Mouse (Mus musculus) embryonic stem cell, embryonic (primary cell): ENCODE measurements at regions not wholly inside any gene's neighbourhood (a gene's known extent, or its start where the extent isn't known, plus 50 kb on each side); places are given as distances from the start of the nearest gene placed in this dataset.

ENCODE experiments used
- CTCF ChIA-PET, 4 experiments: fragments of 300-600 bp in 2 of 4; fragments of 350-600 bp in 2 of 4; sonication (Branson Sonifier 250); formaldehyde crosslinking; loops; one replicate each; lab custom pipeline; 2022; ENCODE audit warnings: inconsistent platforms in 2 of 4; lab: Charles Lee
- POLR2A ChIA-PET, 4 experiments: fragments of 300-600 bp in 2 of 4; fragments of 350-600 bp in 2 of 4; sonication (Branson Sonifier 250); formaldehyde crosslinking; loops; one replicate each; lab custom pipeline; 2022; ENCODE audit warnings: antibody characterized with exemption in 4 of 4, inconsistent platforms in 1 of 4; lab: Charles Lee

GRCm38 (mm10) chr15:6209301-6209700, 90.3 kb upstream of the Dab2 start:
- POLR2A ChIA-PET, result no interaction called here

DNA sequence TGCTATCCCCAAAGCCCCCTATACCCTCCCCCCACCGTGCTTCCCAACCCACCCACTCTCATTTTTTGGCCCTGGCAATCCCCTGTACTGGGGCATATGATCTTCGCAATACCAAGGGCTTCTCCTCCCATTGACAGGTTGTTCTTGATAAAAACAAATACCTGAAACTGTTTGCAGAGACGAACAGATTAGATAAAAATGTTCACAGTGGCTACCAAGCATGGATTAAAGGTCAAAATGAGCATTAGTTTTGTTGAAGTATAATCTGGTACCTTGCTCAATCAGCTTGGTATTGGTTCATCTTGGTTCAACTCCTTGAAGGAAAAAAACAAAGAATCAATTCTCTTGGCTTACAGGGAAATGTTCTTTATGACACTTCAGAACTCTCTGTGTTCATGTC, 81.5 kb upstream of the Dab2 start:
- POLR2A ChIA-PET, result no interaction called here
- CTCF ChIA-PET, result interaction anchor here in 1 of 4 experiments (0.6 kb wide), 1 partner anchor 918 kb away, joined by 4 read pairs; no protein-coding TSS in a partner anchor

More at GRCm38 (mm10) chr15:6209301-6209700, 90.3 kb upstream of the Dab2 start:
- CTCF ChIA-PET, result interaction anchor here in 3 of 4 experiments (0.7 to 1.7 kb wide), 22 partner anchors 11 to 1124 kb away, joined by 3 to 9 read pairs (median 3); partner anchors contain the start of gene Ptger4 (in 1 of the 3)

- POLR2A ChIA-PET, result no interaction called here
- CTCF ChIA-PET, result interaction anchor here in 1 of 4 experiments (1.1 kb wide), 1 partner anchor 13 kb away, joined by 4 read pairs; no protein-coding TSS in a partner anchor
Measured at GRCm38 (mm10) chr15:6225227-6225626, 74.4 kb upstream of the Dab2 start.

GRCm38 (mm10) chr15:6230618-6231017, 69.0 kb upstream of the Dab2 start:
- ChIA-PET POLR2A (no interaction called here), CTCF (interaction anchor here in 1 of 4 experiments (1.2 kb wide), 1 partner anchor 8 kb away, joined by 3 read pairs; no protein-coding TSS in a partner anchor)

DNA sequence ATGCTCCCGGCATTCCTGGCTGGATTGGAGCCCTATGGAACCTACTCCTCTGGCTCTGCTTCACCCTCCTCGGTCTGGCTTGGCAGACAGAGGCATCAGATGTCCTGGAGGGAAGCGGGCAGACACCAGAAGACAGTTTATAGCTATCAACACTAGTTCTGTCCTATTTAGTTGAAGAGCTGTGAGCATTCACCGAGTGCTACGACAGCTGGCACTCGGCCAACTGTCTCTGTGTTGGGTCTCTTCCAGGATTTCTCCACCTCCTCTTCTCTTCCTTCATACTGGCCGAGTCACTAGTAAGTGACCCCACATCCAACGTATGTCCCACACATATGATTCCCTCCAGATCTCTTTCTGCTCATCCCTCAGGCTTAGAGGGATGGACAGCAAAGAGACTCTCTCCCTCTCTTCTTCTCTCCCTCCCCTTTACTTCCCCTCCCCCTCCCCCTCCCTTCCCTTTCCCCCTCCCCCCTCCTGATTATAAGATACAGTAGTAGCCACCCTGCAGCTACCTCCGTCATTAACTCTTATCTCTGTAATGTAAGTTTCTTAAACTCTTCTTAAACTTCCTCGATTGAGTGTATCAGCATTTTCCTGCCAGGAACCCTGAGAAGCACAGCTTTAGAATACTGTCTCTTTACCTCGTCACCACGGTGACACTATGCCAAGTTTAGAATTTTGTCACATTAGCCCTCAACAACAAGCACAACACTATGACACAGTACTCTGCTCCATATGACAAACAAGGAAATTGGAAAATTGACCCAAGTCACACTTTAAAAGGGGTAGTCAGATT, 68.1 kb upstream of the Dab2 start:
- ChIA-PET CTCF (no interaction called here), POLR2A (interaction anchor here in 1 of 4 experiments (0.6 kb wide), 1 partner anchor 235 kb away, joined by 3 read pairs; no protein-coding TSS in a partner anchor)

DNA sequence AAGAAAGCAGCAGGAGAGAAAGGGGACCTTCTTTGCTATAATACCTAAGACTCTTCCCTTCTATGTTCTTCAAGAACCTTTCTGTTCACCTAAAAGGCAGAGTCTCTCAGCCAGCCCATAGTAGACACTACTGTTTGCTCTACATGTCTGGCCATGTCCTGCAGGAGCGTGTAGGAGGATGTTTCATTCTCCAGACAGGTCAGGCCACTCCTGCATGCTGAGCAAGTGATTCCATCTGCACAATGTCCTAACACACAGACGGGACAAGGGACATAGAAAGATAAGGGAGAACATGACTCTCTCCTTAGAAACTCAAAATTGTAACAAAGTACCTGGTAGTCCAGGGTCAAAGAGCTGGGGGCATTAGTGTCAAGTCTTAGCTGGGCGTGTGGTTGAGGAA, 66.0 kb upstream of the Dab2 start:
- ChIA-PET CTCF (no interaction called here), POLR2A (no interaction called here)

GRCm38 (mm10) chr15:6236583-6236982, 63.0 kb upstream of the Dab2 start:
- CTCF ChIA-PET, result interaction anchor here in 1 of 4 experiments (0.7 to 2.2 kb wide), 2 partner anchors 15 to 27 kb away, joined by 5 to 7 read pairs; no protein-coding TSS in a partner anchor
- POLR2A ChIA-PET, result interaction anchor here in 1 of 4 experiments (0.7 kb wide), 1 partner anchor 141 kb away, joined by 4 read pairs; no protein-coding TSS in a partner anchor

DNA sequence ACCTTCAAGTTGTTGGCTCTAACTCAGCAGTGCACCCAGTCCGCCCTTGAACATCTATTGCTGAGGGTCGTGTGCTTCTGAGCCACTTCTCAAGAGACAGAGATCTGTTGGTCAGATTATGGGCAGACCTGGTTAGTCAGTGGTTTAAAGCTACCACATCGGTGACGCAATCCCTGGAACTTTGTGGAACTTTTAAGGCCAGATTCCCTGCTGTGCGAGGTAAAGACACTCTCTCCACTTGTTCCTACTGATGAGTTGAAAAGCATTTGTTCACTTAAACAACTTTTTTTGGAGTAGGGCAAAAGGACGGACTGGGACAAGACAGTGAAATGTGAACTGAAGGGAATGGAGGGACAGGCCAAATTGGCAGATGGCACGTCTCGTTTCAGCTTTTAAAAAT, 61.9 kb upstream of the Dab2 start:
- POLR2A ChIA-PET, result no interaction called here
- CTCF ChIA-PET, result interaction anchor here (0.5 to 1.9 kb wide), 17 partner anchors 8 to 989 kb away, joined by 3 to 12 read pairs (median 3); no protein-coding TSS in a partner anchor

- POLR2A ChIA-PET, result no interaction called here
- CTCF ChIA-PET, result interaction anchor here (0.5 to 1.9 kb wide), 21 partner anchors 8 to 996 kb away, joined by 3 to 12 read pairs (median 3); no protein-coding TSS in a partner anchor
Measured at GRCm38 (mm10) chr15:6238133-6238532, 61.5 kb upstream of the Dab2 start.

DNA sequence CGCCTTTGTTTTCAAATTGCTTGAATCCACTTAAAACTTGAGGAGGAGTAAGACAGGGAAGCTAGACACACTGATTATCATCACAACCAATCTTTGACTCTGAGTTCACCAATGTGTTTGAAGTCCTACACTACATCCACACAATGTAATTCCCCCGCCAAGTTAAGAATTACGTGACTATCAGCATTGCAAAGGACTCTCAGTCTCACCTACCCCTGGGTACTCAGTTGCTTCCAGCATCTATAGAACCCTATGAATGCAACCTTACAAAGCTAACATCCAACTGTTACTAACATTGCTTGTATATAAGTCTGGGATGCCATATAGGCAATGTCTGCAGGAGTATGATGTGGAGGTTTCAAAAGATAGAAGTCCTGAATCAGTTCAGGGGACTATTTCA, 60.8 kb upstream of the Dab2 start:
- ChIA-PET CTCF (interaction anchor here (0.5 to 1.9 kb wide), 12 partner anchors 9 to 999 kb away, joined by 3 to 12 read pairs (median 3); no protein-coding TSS in a partner anchor), POLR2A (no interaction called here)

- ChIA-PET CTCF (no interaction called here), POLR2A (no interaction called here)
Measured at GRCm38 (mm10) chr15:6242132-6242531, 57.5 kb upstream of the Dab2 start.

- CTCF ChIA-PET, result no interaction called here
- POLR2A ChIA-PET, result interaction anchor here in 1 of 4 experiments (0.6 kb wide), 1 partner anchor 384 kb away, joined by 3 read pairs; no protein-coding TSS in a partner anchor
Measured at GRCm38 (mm10) chr15:6244401-6244800, 55.2 kb upstream of the Dab2 start.

DNA sequence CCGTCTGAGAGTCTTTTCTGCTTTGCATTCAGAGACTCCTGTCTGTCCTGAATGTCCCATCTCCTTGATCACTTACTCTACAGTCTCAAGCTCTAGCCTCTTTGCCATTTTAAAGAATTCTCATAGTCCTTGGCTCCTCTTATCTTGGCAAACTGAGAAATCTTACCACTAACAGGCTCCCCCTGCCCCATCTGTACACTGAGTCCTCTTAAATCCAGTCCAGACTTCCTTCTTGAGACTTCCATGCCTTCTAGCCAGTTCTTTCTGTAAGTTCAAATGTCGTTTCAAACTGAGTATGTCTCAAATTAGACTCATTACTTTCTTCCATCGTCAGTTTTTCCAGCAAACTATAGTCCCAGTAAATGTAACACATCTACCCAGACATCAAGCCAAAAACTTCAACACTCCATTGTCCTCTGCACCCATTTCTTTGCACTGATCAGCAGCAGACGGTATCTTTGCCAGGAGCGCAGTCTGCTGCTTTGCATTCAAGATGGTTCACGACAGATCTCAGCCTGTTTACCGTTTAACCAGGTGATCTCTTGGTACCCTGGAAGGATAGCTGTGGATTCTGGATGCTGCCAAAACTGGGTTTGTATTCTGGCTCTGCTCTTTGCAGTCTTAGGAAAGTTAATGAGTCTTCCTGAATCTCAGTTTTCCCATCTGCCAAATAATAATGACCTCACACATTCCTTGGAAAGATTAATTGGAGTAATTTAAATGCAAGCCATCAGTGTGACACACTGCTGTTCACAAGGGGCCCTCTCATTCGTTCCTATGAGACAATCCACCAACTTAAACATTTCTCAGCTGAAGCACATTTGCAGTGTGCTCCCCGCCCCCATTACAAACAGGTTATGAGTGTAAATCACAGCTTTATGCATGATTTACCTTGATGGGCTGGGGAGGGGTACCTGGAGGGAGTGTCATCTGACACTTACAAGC, 53.4 kb upstream of the Dab2 start:
- ChIA-PET CTCF (no interaction called here), POLR2A (no interaction called here)

- CTCF ChIA-PET, result interaction anchor here in 1 of 4 experiments (0.6 kb wide), 1 partner anchor 11 kb away, joined by 3 read pairs; no protein-coding TSS in a partner anchor
- POLR2A ChIA-PET, result no interaction called here
Measured at GRCm38 (mm10) chr15:6248470-6248869, 51.1 kb upstream of the Dab2 start.
